Mouse (Mus musculus): Measurements from ENCODE around the gene Ntmt1. TPM values are rescaled to one million over a fixed set of nuclear protein-coding genes. Genes with fewer than 3 reads are reported as not detected.

Ntmt1 gene
- polyA plus RNA-seq, 1 experiment from 2014 or later = 109 TPM

- Histone ChIP-seq H3K4me1 (ENCODE audit: control insufficient read depth, insufficient read depth, low read length) (peaks cover 77% of the 10 kb centered on the region), H3K4me2 (ENCODE audit: low read depth, severe bottlenecking) (peak overlapping the region; percentile 22; the same call in 1 of the 2 replicates), H3K36me3 (ENCODE audit: control insufficient read depth, insufficient read depth, low read length) (no peaks in the 10 kb centered on the region), H3K9me3 (ENCODE audit: control insufficient read depth, low read length) (no peaks in the 10 kb centered on the region), H3K9ac (ENCODE audit: low read length) (no peak overlapping the region), H3K27me3 (ENCODE audit: control insufficient read depth, insufficient read depth, low read length) (no peaks in the 10 kb centered on the region), H3K4me3 (ENCODE audit: low read depth, low read length) (no peak overlapping the region), H3K27ac (replicated peaks; ENCODE audit: low read depth, low read length) (peak overlapping the region; percentile 88)
- 28% methylated on average over 6 of the region's 6 CpGs for WGBS
- no peak for DNase-seq (ENCODE audit: low spot score)
- ATAC-seq (ENCODE audit: insufficient number of reproducible peaks, low FRiP score, low TSS enrichment, low read depth) = no peak
These were observed 43.0 kb downstream of the Ntmt1 start for GRCm38 (mm10) chr2:30850581-30850980.

GRCm38 (mm10) chr2:30852771-30853313 lies 45.2 kb downstream of the Ntmt1 start:
- H3K4me1 ChIP-seq (ENCODE audit: control insufficient read depth, insufficient read depth, low read length) = peaks cover 72% of the 10 kb centered on the region
- H3K36me3 ChIP-seq (ENCODE audit: control insufficient read depth, insufficient read depth, low read length) = no peaks in the 10 kb centered on the region
- H3K9ac ChIP-seq (ENCODE audit: low read length) = no peak overlapping the region
- ATAC-seq (ENCODE audit: insufficient number of reproducible peaks, low FRiP score, low TSS enrichment, low read depth) = 0 out of 2 replicates have a peak, but pooled peaks have one; percentile 32
- H3K27ac ChIP-seq (replicated peaks; ENCODE audit: low read depth, low read length) = peak overlapping the region; percentile 88
- DNase-seq (ENCODE audit: low spot score) = peak; percentile 83
- peak overlapping the region; percentile 23; the same call in 1 of the 2 replicates for H3K4me2 ChIP-seq (ENCODE audit: low read depth, severe bottlenecking)
- 12% methylated on average over 20 of the region's 20 CpGs for WGBS
- H3K4me3 ChIP-seq (ENCODE audit: low read depth, low read length) = no peak overlapping the region
- H3K9me3 ChIP-seq (ENCODE audit: control insufficient read depth, low read length) = no peaks in the 10 kb centered on the region
- no peaks in the 10 kb centered on the region for H3K27me3 ChIP-seq (ENCODE audit: control insufficient read depth, insufficient read depth, low read length)

- Histone ChIP-seq H3K9me3 (ENCODE audit: control insufficient read depth, low read length) (no peaks in the 10 kb centered on the region), H3K27ac (replicated peaks; ENCODE audit: low read depth, low read length) (no peak overlapping the region), H3K4me2 (ENCODE audit: low read depth, severe bottlenecking) (no peak overlapping the region), H3K27me3 (ENCODE audit: control insufficient read depth, insufficient read depth, low read length) (no peaks in the 10 kb centered on the region), H3K9ac (ENCODE audit: low read length) (no peak overlapping the region), H3K4me3 (ENCODE audit: low read depth, low read length) (no peak overlapping the region), H3K4me1 (ENCODE audit: control insufficient read depth, insufficient read depth, low read length) (peaks cover 67% of the 10 kb centered on the region), H3K36me3 (ENCODE audit: control insufficient read depth, insufficient read depth, low read length) (no peaks in the 10 kb centered on the region)
- ATAC-seq (ENCODE audit: insufficient number of reproducible peaks, low FRiP score, low TSS enrichment, low read depth) (no peak), DNase-seq (ENCODE audit: low spot score) (no peak)
- WGBS = 77% methylated on average over 6 of the region's 6 CpGs
These were observed 49.5 kb downstream of the Ntmt1 start for GRCm38 (mm10) chr2:30857076-30857475.

GRCm38 (mm10) chr2:30859782-30860181 lies 52.2 kb downstream of the Ntmt1 start:
- 85% methylated on average over 5 of the region's 5 CpGs for WGBS
- Histone ChIP-seq H3K9ac (ENCODE audit: low read length) (peak overlapping the region; percentile 37; the same call in 1 of the 2 replicates), H3K4me2 (ENCODE audit: low read depth, severe bottlenecking) (no peak overlapping the region), H3K27ac (replicated peaks; ENCODE audit: low read depth, low read length) (0 out of 2 replicates have a peak overlapping the region, but pooled peaks have one; percentile 26), H3K4me1 (ENCODE audit: control insufficient read depth, insufficient read depth, low read length) (peaks cover 62% of the 10 kb centered on the region), H3K9me3 (ENCODE audit: control insufficient read depth, low read length) (no peaks in the 10 kb centered on the region), H3K36me3 (ENCODE audit: control insufficient read depth, insufficient read depth, low read length) (no peaks in the 10 kb centered on the region), H3K4me3 (ENCODE audit: low read depth, low read length) (no peak overlapping the region), H3K27me3 (ENCODE audit: control insufficient read depth, insufficient read depth, low read length) (no peaks in the 10 kb centered on the region)
- DNase-seq (ENCODE audit: low spot score) (no peak), ATAC-seq (ENCODE audit: insufficient number of reproducible peaks, low FRiP score, low TSS enrichment, low read depth) (no peak)

- no peak overlapping the region for H3K4me2 ChIP-seq (ENCODE audit: low read depth, severe bottlenecking)
- WGBS = 80% methylated on average over 4 of the region's 4 CpGs
- H3K4me3 ChIP-seq (ENCODE audit: low read depth, low read length) = no peak overlapping the region
- ATAC-seq (ENCODE audit: insufficient number of reproducible peaks, low FRiP score, low TSS enrichment, low read depth) (no peak), DNase-seq (ENCODE audit: low spot score) (no peak)
- no peak overlapping the region for H3K9ac ChIP-seq (ENCODE audit: low read length)
- H3K4me1 ChIP-seq (ENCODE audit: control insufficient read depth, insufficient read depth, low read length) = peaks cover 65% of the 10 kb centered on the region
- H3K9me3 ChIP-seq (ENCODE audit: control insufficient read depth, low read length) = no peaks in the 10 kb centered on the region
- H3K36me3 ChIP-seq (ENCODE audit: control insufficient read depth, insufficient read depth, low read length) = no peaks in the 10 kb centered on the region
- H3K27me3 ChIP-seq (ENCODE audit: control insufficient read depth, insufficient read depth, low read length) = no peaks in the 10 kb centered on the region
- 0 out of 2 replicates have a peak overlapping the region, but pooled peaks have one; percentile 8 for H3K27ac ChIP-seq (replicated peaks; ENCODE audit: low read depth, low read length)
These were observed 54.5 kb downstream of the Ntmt1 start for GRCm38 (mm10) chr2:30862081-30862480.

- no peak for DNase-seq (ENCODE audit: low spot score)
- Histone ChIP-seq H3K4me2 (ENCODE audit: low read depth, severe bottlenecking) (no peak overlapping the region), H3K27ac (replicated peaks; ENCODE audit: low read depth, low read length) (peak overlapping the region; percentile 93; the same call in 1 of the 2 replicates), H3K4me1 (ENCODE audit: control insufficient read depth, insufficient read depth, low read length) (peaks cover 51% of the 10 kb centered on the region), H3K27me3 (ENCODE audit: control insufficient read depth, insufficient read depth, low read length) (no peaks in the 10 kb centered on the region), H3K4me3 (ENCODE audit: low read depth, low read length) (no peak overlapping the region), H3K36me3 (ENCODE audit: control insufficient read depth, insufficient read depth, low read length) (no peaks in the 10 kb centered on the region), H3K9ac (ENCODE audit: low read length) (0 out of 2 replicates have a peak overlapping the region, but pooled peaks have one; percentile 7), H3K9me3 (ENCODE audit: control insufficient read depth, low read length) (no peaks in the 10 kb centered on the region)
- no peak for ATAC-seq (ENCODE audit: insufficient number of reproducible peaks, low FRiP score, low TSS enrichment, low read depth)
- 41% methylated on average over 9 of the region's 9 CpGs for WGBS
These were observed 55.9 kb downstream of the Ntmt1 start for GRCm38 (mm10) chr2:30863574-30863973.

GRCm38 (mm10) chr2:30864968-30865381 lies 57.3 kb downstream of the Ntmt1 start:
- Histone ChIP-seq H3K9ac (ENCODE audit: low read length) (peak overlapping the region; percentile 57), H3K27ac (replicated peaks; ENCODE audit: low read depth, low read length) (peak overlapping the region; percentile 93), H3K36me3 (ENCODE audit: control insufficient read depth, insufficient read depth, low read length) (peaks cover 2% of the 10 kb centered on the region; the same call in 1 of the 2 replicates), H3K27me3 (ENCODE audit: control insufficient read depth, insufficient read depth, low read length) (no peaks in the 10 kb centered on the region), H3K4me3 (ENCODE audit: low read depth, low read length) (peak overlapping the region; percentile 15), H3K4me2 (ENCODE audit: low read depth, severe bottlenecking) (peak overlapping the region; percentile 49), H3K9me3 (ENCODE audit: control insufficient read depth, low read length) (no peaks in the 10 kb centered on the region), H3K4me1 (ENCODE audit: control insufficient read depth, insufficient read depth, low read length) (peaks cover 47% of the 10 kb centered on the region)
- DNase-seq (ENCODE audit: low spot score) (peak; percentile 70), ATAC-seq (ENCODE audit: insufficient number of reproducible peaks, low FRiP score, low TSS enrichment, low read depth) (peak; percentile 49)
- 1% methylated on average over 32 of the region's 35 CpGs for WGBS

- Histone ChIP-seq H3K9me3 (ENCODE audit: control insufficient read depth, low read length) (no peaks in the 10 kb centered on the region), H3K4me1 (ENCODE audit: control insufficient read depth, insufficient read depth, low read length) (peaks cover 51% of the 10 kb centered on the region), H3K27ac (replicated peaks; ENCODE audit: low read depth, low read length) (peak overlapping the region; percentile 93), H3K9ac (ENCODE audit: low read length) (no peak overlapping the region), H3K27me3 (ENCODE audit: control insufficient read depth, insufficient read depth, low read length) (no peaks in the 10 kb centered on the region), H3K4me2 (ENCODE audit: low read depth, severe bottlenecking) (peak overlapping the region; percentile 49; the same call in 1 of the 2 replicates), H3K36me3 (ENCODE audit: control insufficient read depth, insufficient read depth, low read length) (peaks cover 2% of the 10 kb centered on the region; the same call in 1 of the 2 replicates), H3K4me3 (ENCODE audit: low read depth, low read length) (no peak overlapping the region)
- DNase-seq (ENCODE audit: low spot score) = no peak
- no peak for ATAC-seq (ENCODE audit: insufficient number of reproducible peaks, low FRiP score, low TSS enrichment, low read depth)
- 39% methylated on average over 3 of the region's 3 CpGs for WGBS
These were observed 57.8 kb downstream of the Ntmt1 start for GRCm38 (mm10) chr2:30865426-30865825.

All from limb, embryonic 11.5 days (tissue).